Mouse (Mus musculus) kidney, adult 2 months (tissue): Measurements from ENCODE around the gene Ambra1.

Experiments used
- CTCF ChIP-seq: fragments of 200-500 bp; conservative IDR thresholded peaks from 2 replicates; pipeline ENCODE4 v1.5.1; 2011; ENCODE audit warnings: low read depth, mild to moderate bottlenecking, control low read depth, low read length, moderate library complexity, mixed read lengths; ENCODE audit not compliant: insufficient read depth, insufficient read length
- POLR2A ChIP-seq: fragments of 200-500 bp; IDR thresholded peaks from one replicate; pipeline ENCODE4 v1.6.1; 2011; ENCODE audit warnings: low read depth, low read length, control low read depth

GRCm38 (mm10) chr2:91689452-91689851 lies 40.5 kb upstream of the Ambra1 start:
- no peak for TF ChIP-seq CTCF
- no peak for TF ChIP-seq POLR2A
